Mouse (Mus musculus): Measurements from ENCODE around the gene Fam92b.
A peak's percentile ranks its signal among the peaks of the same experiment; 100 is the strongest.

Fam92b gene

GRCm38 (mm10) chr8:120190107-120190809, 13.0 kb upstream of the Fam92b start:
- no peak for DNase-seq (ENCODE audit: low read depth, low spot score)

DNA sequence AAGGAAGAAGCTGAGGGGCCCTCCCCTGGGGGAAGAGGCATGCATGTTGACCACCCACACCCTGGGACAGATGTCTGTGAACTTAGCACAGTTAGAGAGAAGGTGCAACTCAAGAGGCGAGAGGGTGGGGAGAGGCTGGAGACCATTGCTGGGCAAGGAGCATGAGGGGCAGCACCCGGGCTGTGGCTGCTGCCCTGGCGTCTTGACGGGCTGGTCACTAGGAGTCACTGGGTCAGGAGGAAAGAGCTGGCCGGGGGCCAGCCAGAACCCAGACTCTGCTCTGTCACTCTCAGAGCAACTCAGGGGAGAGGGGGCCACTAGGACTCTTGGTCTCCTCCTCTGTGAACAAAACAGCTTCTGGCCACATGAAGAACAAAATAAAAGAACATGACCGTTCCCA, 12.2 kb upstream of the Fam92b start:
- DNase-seq (ENCODE audit: low read depth, low spot score) = no peak

DNA sequence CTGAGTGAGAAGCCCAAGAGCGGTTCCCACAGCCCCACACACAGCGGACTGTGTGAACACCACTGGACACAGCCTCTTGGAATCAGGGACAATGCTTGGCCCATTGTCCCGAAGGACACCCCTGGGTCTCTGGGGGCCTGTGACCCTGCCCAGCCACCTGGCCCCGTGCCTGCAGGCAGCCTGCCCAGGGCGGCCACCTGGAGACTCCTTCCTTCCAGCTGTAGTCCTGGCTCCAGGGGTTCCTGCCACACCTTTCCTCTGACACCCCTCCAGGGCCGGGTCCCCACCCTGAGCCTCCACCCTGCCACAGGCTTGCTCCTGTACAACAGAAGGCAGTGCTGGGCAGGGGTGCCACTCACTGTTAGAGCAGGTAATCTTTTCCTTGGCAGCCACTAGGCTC, 11.2 kb upstream of the Fam92b start:
- no peak for DNase-seq (ENCODE audit: low read depth, low spot score)

GRCm38 (mm10) chr8:120186454-120186853, 9.2 kb upstream of the Fam92b start:
- DNase-seq (ENCODE audit: low read depth, low spot score) = no peak

GRCm38 (mm10) chr8:120184850-120185792, 7.9 kb upstream of the Fam92b start:
- peak; percentile 61 for DNase-seq (ENCODE audit: low read depth, low spot score)

GRCm38 (mm10) chr8:120184366-120184765, 7.1 kb upstream of the Fam92b start:
- no peak for DNase-seq (ENCODE audit: low read depth, low spot score)

- DNase-seq (ENCODE audit: low read depth, low spot score) = no peak
Observed at GRCm38 (mm10) chr8:120181861-120182414, 4.7 kb upstream of the Fam92b start.

- DNase-seq (ENCODE audit: low read depth, low spot score) = no peak
Observed at GRCm38 (mm10) chr8:120181274-120181673, 4.0 kb upstream of the Fam92b start.

- no peak for DNase-seq (ENCODE audit: low read depth, low spot score)
Observed at GRCm38 (mm10) chr8:120180445-120180970, 3.2 kb upstream of the Fam92b start.

GRCm38 (mm10) chr8:120179027-120179431, 1.8 kb upstream of the Fam92b start:
- DNase-seq (ENCODE audit: low read depth, low spot score) = peak; percentile 92

DNA sequence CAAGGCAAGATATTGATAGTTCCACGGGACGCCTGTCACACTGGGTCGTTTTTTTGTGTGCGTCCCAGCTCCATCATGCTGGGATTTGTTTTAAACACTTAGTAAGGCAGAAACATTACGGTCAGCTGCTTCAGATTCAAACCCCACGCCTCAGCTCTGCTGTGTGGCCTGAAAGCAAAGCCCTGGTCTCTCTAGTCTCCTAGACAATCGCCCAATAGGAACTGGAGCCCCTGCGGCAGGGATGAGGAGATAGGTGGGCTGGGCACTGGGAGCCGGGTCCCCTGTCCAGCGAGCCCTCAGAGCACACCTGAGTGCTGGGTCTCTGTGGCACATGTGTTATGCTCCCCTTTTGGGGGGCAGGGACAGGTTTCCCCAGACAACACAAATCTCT, 853 bp upstream of the Fam92b start:
- no peak for DNase-seq (ENCODE audit: low read depth, low spot score)

- DNase-seq (ENCODE audit: low read depth, low spot score) = no peak
Observed at GRCm38 (mm10) chr8:120176605-120177004, 661 bp downstream of the Fam92b start.

DNA sequence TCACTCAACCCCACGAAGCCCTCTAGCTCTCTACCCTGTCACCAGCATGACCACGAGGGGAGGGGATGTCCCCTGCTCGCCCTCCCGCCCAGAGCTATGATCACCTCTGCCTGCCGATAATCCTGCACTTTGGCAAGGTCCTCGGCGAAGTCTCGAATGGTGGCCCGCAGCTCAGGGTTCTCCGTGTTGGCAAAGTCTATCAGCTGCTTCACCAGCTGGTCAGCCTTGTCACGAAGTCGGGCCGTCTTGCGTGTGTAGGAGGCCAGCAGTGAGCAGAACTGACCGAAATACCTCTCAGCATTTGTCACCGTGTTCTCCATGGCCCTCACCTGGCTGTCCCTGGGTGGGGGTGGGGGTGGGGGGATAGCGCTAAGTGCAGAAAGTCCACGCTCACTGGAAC, 2.7 kb downstream of the Fam92b start:
- DNase-seq (ENCODE audit: low read depth, low spot score) = no peak

DNA sequence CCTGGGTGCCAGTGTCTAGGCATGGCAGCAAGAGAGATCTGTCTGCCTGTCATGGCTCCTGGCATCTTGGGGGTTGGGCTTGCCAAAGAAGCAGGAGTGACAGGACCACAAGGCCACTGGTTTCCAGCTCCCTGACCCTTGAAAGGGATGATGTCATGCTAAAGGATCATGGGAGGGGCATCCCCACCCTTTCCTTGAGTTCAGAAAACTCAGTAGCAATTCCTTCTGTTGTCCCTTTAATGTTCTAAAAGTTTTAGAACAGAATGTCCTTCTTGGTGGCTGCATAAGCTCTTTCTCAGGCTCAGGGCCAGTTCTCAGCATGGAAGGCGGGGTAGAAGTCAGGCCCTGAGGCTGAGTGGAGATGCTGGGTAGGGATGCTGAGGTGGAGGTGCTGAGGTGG, 4.1 kb downstream of the Fam92b start:
- no peak for DNase-seq (ENCODE audit: low read depth, low spot score)

DNA sequence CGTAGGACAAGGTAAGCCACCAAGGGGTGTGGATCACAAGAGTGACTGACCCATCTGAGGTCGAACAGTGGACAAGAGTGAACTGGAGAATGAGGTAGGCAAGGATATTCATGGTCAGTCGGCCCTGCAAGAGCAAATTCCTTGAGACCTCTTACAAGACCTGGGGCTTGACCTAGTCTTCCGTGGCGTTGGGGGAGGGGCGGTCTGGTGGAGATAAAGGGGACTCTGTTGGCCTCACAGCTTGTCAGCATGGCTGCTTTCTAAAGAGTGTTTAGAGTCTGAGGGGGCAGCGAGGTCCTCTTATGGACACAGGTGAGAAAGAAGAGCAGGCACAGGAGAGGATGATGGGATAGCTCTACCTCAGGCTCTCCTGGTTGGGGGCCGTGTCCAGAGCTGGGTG, 8.1 kb downstream of the Fam92b start:
- DNase-seq (ENCODE audit: low read depth, low spot score) = no peak

GRCm38 (mm10) chr8:120167821-120168220, 9.4 kb downstream of the Fam92b start:
- DNase-seq (ENCODE audit: low read depth, low spot score) = no peak

DNA sequence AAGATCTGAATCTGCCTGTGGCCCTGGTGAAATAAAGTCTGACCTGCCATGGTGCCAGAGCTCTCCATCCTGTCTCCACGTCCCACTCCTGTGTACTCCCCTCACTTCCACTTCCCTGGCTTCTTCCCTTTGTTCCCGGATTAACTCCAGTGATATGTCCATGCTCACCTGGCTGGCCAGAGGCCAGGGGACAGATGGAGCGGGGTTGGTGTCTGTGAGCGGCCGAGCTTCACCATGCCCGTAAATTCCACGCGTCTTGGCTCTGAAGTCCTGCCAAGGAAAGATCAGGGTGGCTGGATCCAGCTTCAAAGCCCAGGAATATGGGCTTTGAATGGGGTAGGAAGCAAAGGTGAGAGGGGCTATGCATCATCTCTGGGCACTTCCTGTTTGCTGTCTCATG, 10.1 kb downstream of the Fam92b start:
- no peak for DNase-seq (ENCODE audit: low read depth, low spot score)

DNA sequence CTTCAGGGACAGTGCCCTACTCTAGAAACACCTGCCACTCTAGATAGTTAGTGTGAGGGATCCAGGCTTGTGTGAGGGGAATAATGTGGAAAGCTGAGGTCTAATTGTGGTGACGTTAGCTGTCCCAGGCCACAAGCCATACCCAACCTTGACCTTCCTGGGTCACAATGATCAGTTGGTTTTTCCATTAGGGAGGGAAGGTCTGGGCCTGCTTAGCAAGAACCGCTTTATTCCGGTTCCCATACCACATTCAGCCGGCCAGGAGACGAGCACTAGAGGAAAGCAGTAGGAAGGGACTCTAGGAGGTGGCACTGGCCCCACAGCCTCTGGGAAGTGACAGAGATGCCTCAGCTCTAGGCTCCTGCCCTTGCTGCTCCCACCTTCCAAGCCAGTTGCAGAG, 13.2 kb downstream of the Fam92b start:
- no peak for DNase-seq (ENCODE audit: low read depth, low spot score)

GRCm38 (mm10) chr8:120163376-120163775, 13.9 kb downstream of the Fam92b start:
- no peak for DNase-seq (ENCODE audit: low read depth, low spot score)

DNA sequence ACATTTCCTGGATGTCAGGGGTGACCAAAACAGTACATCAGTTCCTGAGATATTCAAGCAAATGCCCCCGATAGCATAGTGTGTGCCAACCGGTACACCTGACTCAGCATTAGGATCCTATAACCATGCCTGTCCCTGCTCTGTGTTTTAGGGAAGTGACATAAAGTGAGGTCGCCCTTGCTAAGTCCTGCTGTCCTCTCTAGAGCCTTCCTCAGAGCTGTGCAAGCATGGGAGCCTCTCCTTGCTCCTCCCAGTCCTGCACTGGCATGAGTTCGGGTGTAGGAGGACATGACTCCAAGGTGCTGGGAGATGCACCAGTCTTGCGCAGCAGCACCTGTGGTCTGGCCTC, 14.9 kb downstream of the Fam92b start:
- DNase-seq (ENCODE audit: low read depth, low spot score) = no peak

- no peak for DNase-seq (ENCODE audit: low read depth, low spot score)
Observed at GRCm38 (mm10) chr8:120161658-120162403, 15.4 kb downstream of the Fam92b start.

- no peak for DNase-seq (ENCODE audit: low read depth, low spot score)
Observed at GRCm38 (mm10) chr8:120160366-120160765, 16.9 kb downstream of the Fam92b start.
